Mouse (Mus musculus): ENCODE measurements around the gene Elf4.
"Not testable (repeated sequence)": the region's sequence is repeated elsewhere in the genome, so short reads cannot be mapped to it uniquely, and the experiment has no call there.

The Elf4 gene

GRCm38 (mm10) chrX:48436082-48436481 is 26.9 kb downstream of the Elf4 start:
- not testable (repeated sequence) for DNase-seq (ENCODE audit: low spot score)

GRCm38 (mm10) chrX:48435477-48435900 is 27.4 kb downstream of the Elf4 start:
- no peak for DNase-seq (ENCODE audit: low spot score)

GRCm38 (mm10) chrX:48434251-48434650 is 28.7 kb downstream of the Elf4 start:
- no peak for DNase-seq (ENCODE audit: low spot score)

GRCm38 (mm10) chrX:48433527-48433899 is 29.4 kb downstream of the Elf4 start:
- DNase-seq (ENCODE audit: low spot score), result no peak

- DNase-seq (ENCODE audit: low spot score), result no peak
These were observed 30.1 kb downstream of the Elf4 start for GRCm38 (mm10) chrX:48432599-48433526.

- DNase-seq (ENCODE audit: low spot score), result no peak
These were observed 33.4 kb downstream of the Elf4 start for GRCm38 (mm10) chrX:48429538-48429937.

- no peak for DNase-seq (ENCODE audit: low spot score)
These were observed 33.8 kb downstream of the Elf4 start for GRCm38 (mm10) chrX:48429100-48429499.

- DNase-seq (ENCODE audit: low spot score), result no peak
These were observed 34.3 kb downstream of the Elf4 start for GRCm38 (mm10) chrX:48428642-48429041.

- no peak for DNase-seq (ENCODE audit: low spot score)
These were observed 34.7 kb downstream of the Elf4 start for GRCm38 (mm10) chrX:48428241-48428640.

- DNase-seq (ENCODE audit: low spot score), result no peak
These were observed 37.7 kb downstream of the Elf4 start for GRCm38 (mm10) chrX:48425280-48425679.

GRCm38 (mm10) chrX:48424583-48424982 is 38.3 kb downstream of the Elf4 start:
- no peak for DNase-seq (ENCODE audit: low spot score)

- no peak for DNase-seq (ENCODE audit: low spot score)
These were observed 39.3 kb downstream of the Elf4 start for GRCm38 (mm10) chrX:48423671-48424070.

GRCm38 (mm10) chrX:48422986-48423385 is 39.9 kb downstream of the Elf4 start:
- DNase-seq (ENCODE audit: low spot score), result no peak

GRCm38 (mm10) chrX:48418417-48418816 is 44.5 kb downstream of the Elf4 start:
- no peak for DNase-seq (ENCODE audit: low spot score)

GRCm38 (mm10) chrX:48414291-48414690 is 48.6 kb downstream of the Elf4 start:
- DNase-seq (ENCODE audit: low spot score), result no peak

- DNase-seq (ENCODE audit: low spot score), result no peak
These were observed 50.3 kb downstream of the Elf4 start for GRCm38 (mm10) chrX:48412629-48413028.

- DNase-seq (ENCODE audit: low spot score), result no peak
These were observed 52.5 kb downstream of the Elf4 start for GRCm38 (mm10) chrX:48410388-48410776.

GRCm38 (mm10) chrX:48409611-48410387 is 53.1 kb downstream of the Elf4 start:
- peak; percentile 79 for DNase-seq (ENCODE audit: low spot score)

GRCm38 (mm10) chrX:48405141-48405540 is 57.8 kb downstream of the Elf4 start:
- DNase-seq (ENCODE audit: low spot score), result no peak

- DNase-seq (ENCODE audit: low spot score), result no peak
These were observed 62.9 kb downstream of the Elf4 start for GRCm38 (mm10) chrX:48399994-48400393.

GRCm38 (mm10) chrX:48389380-48389779 is 73.6 kb downstream of the Elf4 start:
- DNase-seq (ENCODE audit: low spot score), result no peak

- no peak for DNase-seq (ENCODE audit: low spot score)
These were observed 77.0 kb downstream of the Elf4 start for GRCm38 (mm10) chrX:48385927-48386326.

GRCm38 (mm10) chrX:48383643-48384042 is 79.3 kb downstream of the Elf4 start:
- DNase-seq (ENCODE audit: low spot score), result no peak
